Mouse (Mus musculus): ENCODE data around the gene Nmral1. TPM values are rescaled to one million over a fixed set of nuclear protein-coding genes. Genes with fewer than 3 reads are reported as not detected.

The Nmral1 gene
- polyA plus RNA-seq, 1 experiment = 7.4 TPM

DNA sequence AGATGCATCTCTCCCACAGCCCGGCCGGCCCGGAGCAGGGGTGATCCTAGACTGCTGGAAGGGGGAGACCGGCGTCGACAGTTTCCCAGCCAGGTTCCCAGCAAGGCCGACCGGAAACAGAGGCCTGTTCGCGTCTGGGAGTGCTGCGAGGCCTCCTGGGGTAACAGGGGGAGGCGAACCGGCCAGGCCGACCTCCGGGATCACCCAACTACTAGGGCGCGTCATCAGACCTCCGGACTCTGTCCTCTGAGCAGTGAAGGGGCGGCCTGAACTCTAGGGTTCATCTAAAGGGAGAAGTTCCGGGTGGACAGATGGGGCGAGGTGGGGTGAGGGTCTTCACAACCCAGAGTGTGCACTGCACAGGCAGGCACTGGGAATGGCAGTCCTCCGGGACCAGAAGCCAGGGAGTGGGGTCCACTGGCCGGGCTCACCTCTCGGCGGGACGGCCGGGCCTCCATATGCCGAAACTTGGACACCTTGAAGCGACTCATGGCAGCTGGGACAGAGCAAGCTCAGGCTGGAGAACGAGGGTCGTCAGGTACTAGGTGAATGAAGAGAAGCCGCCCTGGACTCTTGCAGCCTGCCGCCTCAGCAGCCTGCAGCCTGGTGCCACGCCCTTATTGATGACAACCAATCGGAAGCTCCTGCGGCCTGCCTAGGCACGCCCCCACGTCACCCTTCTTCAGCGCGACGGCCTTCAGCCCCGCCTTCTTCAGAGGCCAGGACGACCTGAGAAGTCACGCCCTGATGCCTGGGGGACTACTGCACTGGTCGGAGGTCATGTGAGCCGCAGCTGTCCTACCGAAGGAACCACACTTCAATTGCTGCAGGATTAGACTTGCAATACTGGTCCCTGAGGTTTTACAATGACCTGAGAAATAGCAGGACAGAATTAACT is 39.8 kb downstream of the Nmral1 start, which contains the start of gene Coro7:
Gene Coro7 (minus strand): TSS at position 657 of the 898 bp plus-strand sequence.
- TF ChIP-seq GATA1 (IDR thresholded peaks at IDR 0.05; ENCODE audit: low read length) = no peak

DNA sequence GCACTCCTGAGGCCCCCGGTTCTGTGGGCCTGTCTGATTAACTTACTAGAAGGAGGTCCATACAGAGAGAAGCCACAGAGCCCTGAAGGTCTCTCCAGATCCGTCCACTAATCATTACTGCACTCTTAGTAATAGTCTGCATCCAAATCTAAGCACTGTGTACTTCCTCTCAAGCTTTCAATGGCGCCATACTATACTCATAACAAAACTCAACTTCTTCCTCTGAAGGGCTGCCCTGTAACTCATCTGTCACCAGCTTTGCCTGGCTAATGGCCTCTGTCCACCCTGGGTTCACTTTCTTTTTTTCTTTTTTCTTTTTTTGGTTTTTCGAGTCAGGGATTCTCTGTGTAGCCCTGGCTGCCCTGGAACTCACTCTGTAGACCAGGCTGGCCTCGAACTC is 41.1 kb downstream of the Nmral1 start:
- no peak for TF ChIP-seq GATA1 (IDR thresholded peaks at IDR 0.05; ENCODE audit: low read length)

DNA sequence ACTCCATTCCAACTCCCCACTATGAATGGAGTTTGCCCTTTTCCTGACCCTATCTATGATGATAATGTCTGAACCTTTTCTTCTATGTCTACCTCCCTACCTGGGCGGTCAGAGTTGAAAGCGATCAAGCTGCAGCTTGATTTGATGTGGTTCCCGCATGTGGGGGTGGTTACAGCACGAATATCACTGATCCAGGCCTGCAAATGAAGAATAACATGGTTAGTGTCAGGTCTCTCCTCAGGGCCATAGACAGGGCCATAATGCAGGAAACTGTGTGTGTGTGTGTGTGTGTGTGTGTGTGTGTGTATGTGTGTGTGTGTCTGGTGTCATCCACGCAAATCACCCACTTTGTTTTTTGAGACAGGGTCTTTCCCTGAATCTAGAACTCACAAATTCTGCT is 42.3 kb downstream of the Nmral1 start:
- no peak for TF ChIP-seq GATA1 (IDR thresholded peaks at IDR 0.05; ENCODE audit: low read length)

DNA sequence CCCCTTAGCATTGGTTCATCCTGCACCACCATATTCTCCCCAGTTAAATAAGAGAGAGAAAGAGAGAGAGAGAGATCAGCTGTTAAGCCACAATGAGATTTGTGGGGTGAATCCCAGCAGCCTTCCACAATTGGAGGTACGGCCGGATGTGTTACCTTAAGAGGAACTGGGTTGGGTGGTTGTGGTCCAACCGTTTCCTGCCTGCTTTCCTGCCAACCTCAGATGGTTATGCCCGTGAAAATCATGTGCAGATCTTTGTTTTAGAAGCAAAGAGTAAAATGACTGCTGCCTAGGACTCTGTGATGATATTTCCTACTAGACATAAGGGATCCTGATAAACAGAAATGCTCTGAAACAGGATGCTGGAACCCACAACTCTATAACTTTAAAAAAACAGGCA is 45.1 kb downstream of the Nmral1 start:
- TF ChIP-seq GATA1 (IDR thresholded peaks at IDR 0.05; ENCODE audit: low read length) = no peak

DNA sequence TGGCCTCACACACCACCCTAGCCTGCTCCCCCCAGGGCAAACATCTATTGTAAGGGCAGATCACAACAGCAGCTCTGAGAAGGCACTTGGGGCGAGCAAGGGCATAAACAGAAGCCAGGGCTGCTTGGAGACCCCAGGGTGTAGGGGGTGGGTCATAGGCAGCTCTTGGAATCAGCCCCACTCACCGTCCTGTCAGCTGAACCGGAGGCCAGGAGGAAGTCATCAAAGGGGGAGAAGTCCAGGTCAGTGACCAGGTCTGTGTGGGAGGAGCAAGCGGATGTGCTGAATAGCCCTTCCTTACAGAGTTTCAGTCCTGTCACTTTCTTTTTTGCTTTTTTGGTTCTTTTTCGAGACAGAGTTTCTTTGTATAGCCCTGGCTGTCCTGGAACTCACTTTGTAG is 48.8 kb downstream of the Nmral1 start:
- TF ChIP-seq GATA1 (IDR thresholded peaks at IDR 0.05; ENCODE audit: low read length) = no peak

DNA sequence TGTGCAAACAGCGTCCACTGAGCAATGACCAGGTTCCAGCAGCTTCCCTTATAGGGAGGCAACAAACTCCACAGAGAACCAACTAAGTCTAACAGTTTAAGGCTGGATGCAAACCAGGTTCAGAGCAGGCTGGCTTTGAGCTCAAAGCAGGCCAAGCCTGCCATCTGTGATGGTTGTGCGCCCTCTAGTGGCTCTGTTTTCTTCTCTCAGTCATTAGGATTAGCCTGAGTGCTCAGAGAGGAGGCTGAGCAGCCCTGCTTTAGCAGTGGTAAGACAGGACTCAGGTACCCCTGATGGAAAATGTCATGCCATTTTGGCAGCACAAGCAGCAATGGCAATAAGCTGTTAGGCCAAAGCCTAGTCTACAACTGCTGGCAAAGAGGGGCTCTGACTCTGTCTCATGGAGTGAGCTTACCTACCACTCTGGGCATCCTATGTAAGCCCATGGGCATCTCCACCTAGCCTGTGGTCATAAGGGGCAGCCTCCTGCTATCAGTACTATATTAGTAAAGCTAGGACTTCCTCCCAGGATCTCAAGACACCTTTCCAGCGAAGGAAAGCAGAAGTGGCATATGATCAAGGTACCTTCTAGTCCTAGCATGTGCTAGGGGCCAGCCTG is 51.9 kb downstream of the Nmral1 start:
- no peak for TF ChIP-seq GATA1 (IDR thresholded peaks at IDR 0.05; ENCODE audit: low read length)

DNA sequence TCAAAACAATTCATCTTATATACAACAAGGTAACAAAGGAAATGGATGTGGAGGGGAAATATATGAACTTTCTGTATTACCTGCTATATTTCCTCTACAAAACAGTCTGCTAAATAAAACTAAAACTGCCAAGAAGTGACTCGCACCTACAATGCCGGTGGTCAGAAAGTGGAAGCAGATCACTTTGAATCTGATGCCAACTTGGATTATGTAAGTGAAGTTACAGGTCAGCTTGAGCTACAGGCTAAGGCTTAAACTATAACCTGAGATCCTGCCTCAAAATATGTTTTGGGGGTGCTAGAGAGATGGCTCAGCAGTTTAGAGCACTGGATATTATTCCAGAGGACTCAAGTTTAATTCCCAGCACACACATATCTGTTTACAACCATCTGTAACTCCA is 53.4 kb downstream of the Nmral1 start:
- no peak for TF ChIP-seq GATA1 (IDR thresholded peaks at IDR 0.05; ENCODE audit: low read length)

DNA sequence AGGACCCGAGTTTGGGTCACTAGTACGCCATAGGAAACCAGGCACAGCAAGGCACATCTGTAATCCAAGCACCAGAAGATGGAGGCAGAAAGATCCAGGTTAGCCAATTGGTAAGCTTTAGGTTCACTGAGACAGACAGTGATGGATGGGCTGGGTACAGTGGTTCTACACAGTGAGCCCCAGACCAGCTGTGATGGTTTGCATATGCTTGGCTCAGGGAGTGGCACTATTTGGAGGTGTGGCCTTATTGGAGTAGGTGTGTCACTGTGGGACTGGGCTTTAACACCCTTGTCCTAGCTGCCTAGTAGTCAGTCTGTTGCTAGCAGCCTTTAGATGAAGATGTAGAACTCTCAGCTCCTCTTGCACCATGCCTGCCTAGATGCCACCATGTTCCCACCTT is 55.4 kb downstream of the Nmral1 start:
- no peak for TF ChIP-seq GATA1 (IDR thresholded peaks at IDR 0.05; ENCODE audit: low read length)

DNA sequence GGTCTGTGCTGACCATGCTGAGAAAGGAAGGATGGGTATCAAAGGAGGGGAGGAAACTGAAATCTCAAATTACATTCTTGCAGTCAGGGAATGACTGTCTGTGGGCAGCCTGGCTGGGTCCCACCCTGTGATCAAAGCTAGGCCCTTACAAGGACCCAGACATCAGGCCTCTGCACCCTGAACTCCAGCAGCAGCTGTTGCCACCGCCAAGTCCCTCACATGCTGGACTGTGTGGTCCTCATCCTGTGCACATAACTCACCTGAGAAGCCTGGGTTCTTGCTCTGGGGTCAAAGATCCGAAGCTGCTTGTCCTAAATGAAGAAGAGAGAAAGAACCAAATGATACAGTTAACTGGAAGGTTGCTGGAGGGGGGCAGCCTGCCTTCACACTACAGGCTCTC is 57.6 kb downstream of the Nmral1 start:
- TF ChIP-seq GATA1 (IDR thresholded peaks at IDR 0.05; ENCODE audit: low read length) = no peak

Other genes with a start within 250 kb of the Nmral1 start
- 2.1 and 4.0 TPM in 2 replicates for gene Srl, start 177.5 kb downstream of the Nmral1 start, polyA plus RNA-seq (2012)
- gene Tfap4, start 159.5 kb downstream of the Nmral1 start, polyA plus RNA-seq (2012) = 66.7 and 92.6 TPM in 2 replicates
- 0.44 and 1.1 TPM in 2 replicates for gene Glis2, start 124.6 kb downstream of the Nmral1 start, polyA plus RNA-seq (2012)
- 46.4 and 52.4 TPM in 2 replicates for gene Pam16, start 94.4 kb downstream of the Nmral1 start, polyA plus RNA-seq (2012)
- not detected in 2 replicates for gene Vasn, start 79.4 kb downstream of the Nmral1 start, polyA plus RNA-seq (2012)
- gene Dnaja3, start 79.4 kb downstream of the Nmral1 start, polyA plus RNA-seq (2012) = 50.7 and 70.0 TPM in 2 replicates
- gene Coro7, start 39.6 kb downstream of the Nmral1 start, polyA plus RNA-seq (2012) = 237 and 252 TPM in 2 replicates
- 1.5 and 1.8 TPM in 2 replicates for gene Hmox2, start 7.0 kb upstream of the Nmral1 start, polyA plus RNA-seq (2012)
- 34.7 and 56.1 TPM in 2 replicates for gene Cdip1, start 70.9 kb upstream of the Nmral1 start, polyA plus RNA-seq (2012)
- not detected in 2 replicates for gene 4930562C15Rik, start 116.1 kb upstream of the Nmral1 start, polyA plus RNA-seq (2012)
- 162 and 189 TPM in 2 replicates for gene Ubald1, start 161.0 kb upstream of the Nmral1 start, polyA plus RNA-seq (2012)
- 21.5 and 23.9 TPM in 2 replicates for gene Mgrn1, start 166.9 kb upstream of the Nmral1 start, polyA plus RNA-seq (2012)
- 45.2 and 49.4 TPM in 2 replicates for gene Nudt16l1, start 219.4 kb upstream of the Nmral1 start, polyA plus RNA-seq (2012)
- 21.3 and 23.5 TPM in 2 replicates for gene Anks3, start 244.8 kb upstream of the Nmral1 start, polyA plus RNA-seq (2012)